Mouse (Mus musculus): Measurements from ENCODE around the gene Slc7a6os. TPM values are rescaled to one million over a fixed set of nuclear protein-coding genes. Genes with fewer than 3 reads are reported as not detected.

The Slc7a6os gene
- total and polyA plus RNA-seq, 3 experiments: 25.6 to 45.6 (median 32.7) TPM

DNA sequence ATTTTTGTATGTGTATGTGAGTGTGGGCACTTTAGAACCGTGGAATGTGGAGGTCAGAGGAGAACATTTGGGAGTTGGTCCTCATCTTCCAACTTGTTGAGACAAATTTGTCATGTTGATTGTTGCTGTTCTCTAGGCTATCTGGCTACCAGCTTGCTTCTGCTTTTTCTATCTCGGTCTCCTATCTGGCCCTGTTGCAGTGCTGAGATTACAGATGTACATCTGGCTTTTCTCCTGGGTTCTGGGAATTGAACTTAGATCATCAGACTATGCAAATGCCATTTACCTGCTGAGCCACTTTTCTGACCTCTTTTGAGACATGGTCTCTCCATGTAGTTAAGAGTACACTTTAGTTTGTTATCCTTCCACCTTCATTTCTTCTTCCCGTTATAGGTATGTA, 37.2 kb downstream of the Slc7a6os start:
- Histone ChIP-seq H3K36me3 (replicated peaks) (no peaks in the 10 kb centered on the region), H3K4me3 (ENCODE audit: low read depth, low read length) (no peak overlapping the region), H3K9me3 (replicated peaks) (no peaks in the 10 kb centered on the region), H3K4me1 (ENCODE audit: insufficient read depth, low read depth, low read length) (peaks cover 29% of the 10 kb centered on the region), H3K27me3 (ENCODE audit: insufficient read depth, low read length) (peaks cover 61% of the 10 kb centered on the region)
- TF ChIP-seq GATA2 (IDR thresholded peaks at IDR 0.05; ENCODE audit: borderline replicate concordance, low read depth, low read length) (no peak), TAL1 (conservative IDR thresholded peaks at IDR 0.05; ENCODE audit: low read depth, low read length) (no peak), POLR2AphosphoS5 (IDR thresholded peaks at IDR 0.05; ENCODE audit: insufficient replicate concordance, low read depth, low read length) (no peak)
- ATAC-seq (ENCODE audit: extremely low read depth, insufficient number of reproducible peaks, low FRiP score, poor library complexity, severe bottlenecking) (no peak), DNase-seq (ENCODE audit: low spot score) (no peak)

DNA sequence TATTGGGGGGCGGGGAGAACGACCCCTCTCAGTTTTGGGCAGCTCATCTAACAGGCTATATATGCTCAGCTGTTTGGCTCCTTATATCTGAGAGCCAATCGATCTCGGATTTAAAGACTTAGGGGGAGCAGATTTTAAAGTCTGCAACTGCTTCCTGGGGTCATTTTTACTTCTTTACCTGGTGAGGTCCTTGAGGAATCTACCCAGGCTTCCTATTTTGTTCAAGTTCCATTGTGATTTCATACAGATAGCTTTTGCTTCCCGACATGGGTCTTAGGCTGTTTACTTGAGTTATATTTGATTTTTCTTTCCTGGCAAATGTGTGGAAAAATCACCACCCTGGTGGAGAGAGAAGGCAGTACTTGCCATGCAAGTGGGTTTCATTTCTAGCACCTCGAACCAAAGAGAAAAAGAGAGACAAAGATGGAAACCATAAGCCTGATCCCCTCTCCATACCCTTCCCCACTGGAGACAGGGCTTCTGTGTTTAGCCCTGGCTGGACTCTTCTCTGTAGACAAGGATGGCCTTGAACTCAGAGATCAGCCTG, 40.7 kb downstream of the Slc7a6os start:
- H3K36me3 ChIP-seq (replicated peaks): no peaks in the 10 kb centered on the region
- no peak overlapping the region; the same call in 1 of the 2 replicates for H3K4me3 ChIP-seq (ENCODE audit: low read depth, low read length)
- H3K9me3 ChIP-seq (replicated peaks): no peaks in the 10 kb centered on the region
- H3K27me3 ChIP-seq (ENCODE audit: insufficient read depth, low read length): peaks cover 66% of the 10 kb centered on the region
- DNase-seq (ENCODE audit: low spot score) (no peak), ATAC-seq (ENCODE audit: extremely low read depth, insufficient number of reproducible peaks, low FRiP score, poor library complexity, severe bottlenecking) (no peak)
- H3K4me1 ChIP-seq (ENCODE audit: insufficient read depth, low read depth, low read length): peaks cover 32% of the 10 kb centered on the region
- TF ChIP-seq GATA2 (IDR thresholded peaks at IDR 0.05; ENCODE audit: borderline replicate concordance, low read depth, low read length): no peak
- no peak for TF ChIP-seq GATA1 (IDR thresholded peaks at IDR 0.05; ENCODE audit: borderline replicate concordance, low read length)
- no peak for TF ChIP-seq CTCF (IDR thresholded peaks at IDR 0.05; ENCODE audit: low read depth, low read length)
- TF ChIP-seq POLR2AphosphoS5 (IDR thresholded peaks at IDR 0.05; ENCODE audit: insufficient replicate concordance, low read depth, low read length): no peak
- TF ChIP-seq TAL1 (conservative IDR thresholded peaks at IDR 0.05; ENCODE audit: low read depth, low read length): no peak

GRCm38 (mm10) chr8:106169017-106169933, 41.5 kb downstream of the Slc7a6os start:
- H3K4me1 ChIP-seq (ENCODE audit: insufficient read depth, low read depth, low read length): peaks cover 32% of the 10 kb centered on the region
- no peaks in the 10 kb centered on the region for H3K9me3 ChIP-seq (replicated peaks)
- H3K27me3 ChIP-seq (ENCODE audit: insufficient read depth, low read length): peaks cover 72% of the 10 kb centered on the region
- peak overlapping the region; percentile 77 for H3K4me3 ChIP-seq (ENCODE audit: low read depth, low read length)
- H3K36me3 ChIP-seq (replicated peaks): no peaks in the 10 kb centered on the region
- no peak for DNase-seq (ENCODE audit: low spot score)
- no peak for ATAC-seq (ENCODE audit: extremely low read depth, insufficient number of reproducible peaks, low FRiP score, poor library complexity, severe bottlenecking)
- TF ChIP-seq TAL1 (conservative IDR thresholded peaks at IDR 0.05; ENCODE audit: low read depth, low read length) (no peak), CTCF (IDR thresholded peaks at IDR 0.05; ENCODE audit: low read depth, low read length) (no peak), POLR2AphosphoS5 (IDR thresholded peaks at IDR 0.05; ENCODE audit: insufficient replicate concordance, low read depth, low read length) (no peak), GATA1 (IDR thresholded peaks at IDR 0.05; ENCODE audit: borderline replicate concordance, low read length) (no peak), GATA2 (IDR thresholded peaks at IDR 0.05; ENCODE audit: borderline replicate concordance, low read depth, low read length) (no peak)

GRCm38 (mm10) chr8:106168356-106169016, 42.2 kb downstream of the Slc7a6os start, which contains the start of gene Slc7a6:
Gene Slc7a6, plus strand, starts transcription at chr8:106168857.
- Histone ChIP-seq H3K36me3 (replicated peaks) (no peaks in the 10 kb centered on the region), H3K4me1 (ENCODE audit: insufficient read depth, low read depth, low read length) (peaks cover 30% of the 10 kb centered on the region), H3K4me3 (ENCODE audit: low read depth, low read length) (peak within 1 kb of the TSS; percentile 77), H3K9me3 (replicated peaks) (no peaks in the 10 kb centered on the region), H3K27me3 (ENCODE audit: insufficient read depth, low read length) (peaks cover 78% of the 10 kb centered on the region)
- peak; percentile 28; the same call in 1 of the 2 replicates for ATAC-seq (ENCODE audit: extremely low read depth, insufficient number of reproducible peaks, low FRiP score, poor library complexity, severe bottlenecking)
- TF ChIP-seq TAL1 (conservative IDR thresholded peaks at IDR 0.05; ENCODE audit: low read depth, low read length): no peak
- TF ChIP-seq GATA2 (IDR thresholded peaks at IDR 0.05; ENCODE audit: borderline replicate concordance, low read depth, low read length): no peak
- TF ChIP-seq CTCF (IDR thresholded peaks at IDR 0.05; ENCODE audit: low read depth, low read length): no peak
- TF ChIP-seq GATA1 (IDR thresholded peaks at IDR 0.05; ENCODE audit: borderline replicate concordance, low read length): no peak
- TF ChIP-seq POLR2AphosphoS5 (IDR thresholded peaks at IDR 0.05; ENCODE audit: insufficient replicate concordance, low read depth, low read length): no peak
- peak; percentile 71 for DNase-seq (ENCODE audit: low spot score)

DNA sequence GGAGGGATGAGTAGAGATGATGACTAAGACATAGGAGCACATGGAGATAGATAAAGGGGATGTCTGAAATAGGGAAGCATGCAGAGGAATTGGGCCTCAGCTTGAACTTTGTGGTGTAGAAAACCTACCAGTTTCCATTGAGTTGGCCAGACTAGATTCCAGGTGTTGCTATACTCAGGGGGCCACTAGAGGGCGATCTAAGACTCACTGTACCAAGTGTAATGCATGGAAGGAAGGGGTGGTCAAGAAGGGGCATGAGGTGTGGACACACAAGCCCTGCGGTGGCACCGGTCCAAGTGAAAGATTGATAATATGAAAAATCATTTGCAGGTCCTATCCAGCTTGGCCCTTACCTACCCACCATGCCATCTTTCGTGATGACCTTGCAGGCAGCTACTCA, 45.3 kb downstream of the Slc7a6os start:
- peaks cover 4% of the 10 kb centered on the region for H3K36me3 ChIP-seq (replicated peaks)
- peaks cover 96% of the 10 kb centered on the region for H3K27me3 ChIP-seq (ENCODE audit: insufficient read depth, low read length)
- DNase-seq (ENCODE audit: low spot score) (peak; percentile 45), ATAC-seq (ENCODE audit: extremely low read depth, insufficient number of reproducible peaks, low FRiP score, poor library complexity, severe bottlenecking) (no peak)
- H3K4me1 ChIP-seq (ENCODE audit: insufficient read depth, low read depth, low read length): peaks cover 29% of the 10 kb centered on the region
- H3K9me3 ChIP-seq (replicated peaks): no peaks in the 10 kb centered on the region
- no peak overlapping the region for H3K4me3 ChIP-seq (ENCODE audit: low read depth, low read length)
- peak; percentile 87 for TF ChIP-seq CTCF (IDR thresholded peaks at IDR 0.05; ENCODE audit: low read depth, low read length)
- no peak for TF ChIP-seq GATA2 (IDR thresholded peaks at IDR 0.05; ENCODE audit: borderline replicate concordance, low read depth, low read length)
- no peak for TF ChIP-seq POLR2AphosphoS5 (IDR thresholded peaks at IDR 0.05; ENCODE audit: insufficient replicate concordance, low read depth, low read length)
- TF ChIP-seq GATA1 (IDR thresholded peaks at IDR 0.05; ENCODE audit: borderline replicate concordance, low read length): no peak

DNA sequence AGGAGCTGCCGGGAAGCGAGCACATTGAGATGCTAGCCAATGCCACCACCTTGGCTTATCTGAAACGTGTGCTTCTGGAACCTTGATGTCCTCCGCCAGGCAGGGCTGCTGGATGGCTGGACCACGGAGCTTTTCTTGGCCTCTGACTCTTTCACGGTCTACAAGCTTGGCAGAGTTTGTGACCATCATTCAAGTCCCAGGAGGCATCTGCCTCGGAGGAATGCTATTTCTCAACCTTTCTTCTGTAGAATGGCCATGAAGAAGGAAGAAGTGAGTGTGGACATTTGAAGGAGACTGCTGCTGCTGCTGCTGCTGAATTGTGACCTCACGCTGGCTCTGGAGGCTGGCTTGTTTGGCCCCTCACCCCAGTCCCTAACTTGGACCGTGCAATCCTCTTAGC, 47.5 kb downstream of the Slc7a6os start:
- no peak overlapping the region for H3K4me3 ChIP-seq (ENCODE audit: low read depth, low read length)
- DNase-seq (ENCODE audit: low spot score): no peak
- no peaks in the 10 kb centered on the region for H3K9me3 ChIP-seq (replicated peaks)
- ATAC-seq (ENCODE audit: extremely low read depth, insufficient number of reproducible peaks, low FRiP score, poor library complexity, severe bottlenecking): no peak
- TF ChIP-seq GATA1 (IDR thresholded peaks at IDR 0.05; ENCODE audit: borderline replicate concordance, low read length) (no peak), POLR2AphosphoS5 (IDR thresholded peaks at IDR 0.05; ENCODE audit: insufficient replicate concordance, low read depth, low read length) (no peak), TAL1 (conservative IDR thresholded peaks at IDR 0.05; ENCODE audit: low read depth, low read length) (no peak), GATA2 (IDR thresholded peaks at IDR 0.05; ENCODE audit: borderline replicate concordance, low read depth, low read length) (no peak), CTCF (IDR thresholded peaks at IDR 0.05; ENCODE audit: low read depth, low read length) (no peak)
- H3K4me1 ChIP-seq (ENCODE audit: insufficient read depth, low read depth, low read length): peaks cover 16% of the 10 kb centered on the region
- peaks cover 4% of the 10 kb centered on the region for H3K36me3 ChIP-seq (replicated peaks)
- H3K27me3 ChIP-seq (ENCODE audit: insufficient read depth, low read length): peaks cover 91% of the 10 kb centered on the region
